Mouse (Mus musculus) erythroblast, embryonic 14.5 days (primary cell): ENCODE results near the gene Il24.

Experiments
- GATA1 ChIP-seq: IDR thresholded peaks from 2 replicates; pipeline ENCODE4 v1.6.1; 2012; ENCODE audit warnings: low read length, inconsistent platforms, mixed read lengths
- TAL1 ChIP-seq: IDR thresholded peaks from 3 replicates; pipeline ENCODE4 v1.6.1; 2012; ENCODE audit warnings: low read length, inconsistent platforms, mixed read lengths

- TF ChIP-seq GATA1 (no peak), TAL1 (no peak)
These were observed 36.8 kb downstream of the Il24 start for GRCm38 (mm10) chr1:130850405-130850804.
